Mouse (Mus musculus): ENCODE results near the gene Kl.

GRCm38 (mm10) chr5:150961615-150962014 is 9.2 kb downstream of the Kl start:
- TF ChIP-seq CTCF (IDR thresholded peaks at IDR 0.05) (no peak), EP300 (IDR thresholded peaks at IDR 0.05) (no peak)
